12 mouse cellular contexts compared by ENCODE assay signal in genomic region chr2:157552158-157552886, GRCm38 (mm10). TPM values are rescaled to one million over a fixed set of nuclear protein-coding genes. Genes with fewer than 3 reads are reported as not detected.
DNase-seq lines count a peak whose midpoint lies in the region; ATAC-seq and TF ChIP-seq lines count a peak whose summit lies in the region.
"Had no signal": no experiment of that assay in that cellular context is flagged by ENCODE, and none has a peak within 500 bp of the region (broad histone marks: within the 10 kb centered on the region; RNA-seq: fewer than 3 reads in every experiment).

No protein-coding gene starts in this region.

- peaks cover 38% of the 10 kb centered on the region for H3K36me3 ChIP-seq in forebrain, embryonic 10.5 days (replicated peaks)
- no peaks in the 10 kb centered on the region; the same call in 1 of the 2 replicates for H3K36me3 ChIP-seq in forebrain, embryonic 11.5 days (ENCODE audit: control insufficient read depth, insufficient read depth, low read length)
- peaks cover 18% of the 10 kb centered on the region for H3K36me3 ChIP-seq in midbrain, embryonic 16.5 days (ENCODE audit: control insufficient read depth, insufficient read depth, low read length)
- peaks cover 7% of the 10 kb centered on the region; the same call in 1 of the 2 replicates for H3K36me3 ChIP-seq in midbrain, postnatal 0 days (ENCODE audit: insufficient read depth, low read length)
- peaks cover 37% of the 10 kb centered on the region for H3K36me3 ChIP-seq in limb, embryonic 10.5 days

- no peak for ATAC-seq in forebrain, embryonic 11.5 days (replicated peaks; ENCODE audit: low FRiP score)
- ATAC-seq in midbrain, embryonic 16.5 days: no peak
- no peak for ATAC-seq in midbrain, postnatal 0 days (ENCODE audit: low FRiP score)

- H3K27ac ChIP-seq in forebrain, embryonic 10.5 days: peak overlapping the region; percentile 2; the same call in 1 of the 2 replicates
- no peak overlapping the region for H3K27ac ChIP-seq in forebrain, embryonic 11.5 days (ENCODE audit: low read depth, low read length)
- H3K27ac ChIP-seq in midbrain, embryonic 16.5 days (ENCODE audit: low read length): no peak overlapping the region
- no peak overlapping the region for H3K27ac ChIP-seq in midbrain, postnatal 0 days (ENCODE audit: low read depth, low read length)
- 0 out of 2 replicates have a peak overlapping the region, but pooled peaks have one; percentile 26 for H3K27ac ChIP-seq in limb, embryonic 10.5 days
- H3K27ac ChIP-seq: macrophage; neural tube, embryonic 15.5 days had no signal

- no peak overlapping the region for H3K9ac ChIP-seq in forebrain, embryonic 11.5 days (ENCODE audit: low read length)
- 0 out of 2 replicates have a peak overlapping the region, but pooled peaks have one; percentile 23 for H3K9ac ChIP-seq in midbrain, embryonic 16.5 days (ENCODE audit: low read depth, low read length)
- H3K9ac ChIP-seq in midbrain, postnatal 0 days (replicated peaks; ENCODE audit: low read length, poor library complexity, severe bottlenecking): no peak overlapping the region; the same call in 1 of the 2 replicates
- H3K9ac ChIP-seq: neural tube, embryonic 15.5 days had no signal

- H3K4me3 ChIP-seq in forebrain, embryonic 10.5 days: no peak overlapping the region
- no peak overlapping the region for H3K4me3 ChIP-seq in forebrain, embryonic 11.5 days (ENCODE audit: low read depth, low read length)
- H3K4me3 ChIP-seq in midbrain, embryonic 16.5 days (ENCODE audit: low read depth, low read length): no peak overlapping the region
- H3K4me3 ChIP-seq in midbrain, postnatal 0 days (ENCODE audit: low read depth, low read length): no peak overlapping the region
- no peak overlapping the region for H3K4me3 ChIP-seq in limb, embryonic 10.5 days
- H3K4me3 ChIP-seq: neural tube, embryonic 15.5 days had no signal

- no peak for DNase-seq in forebrain, embryonic 10.5 days (ENCODE audit: extremely low spot score, low spot score)
- DNase-seq in forebrain, embryonic 11.5 days (ENCODE audit: low spot score): no peak
- DNase-seq in midbrain, postnatal 0 days (ENCODE audit: low spot score): no peak
- DNase-seq in limb, embryonic 10.5 days (ENCODE audit: low spot score): no peak
- DNase-seq in left cerebral cortex, adult 18-20 months (ENCODE audit: low spot score in 2 of 2): no peak
- no peak for DNase-seq in embryo, embryonic 10 days (ENCODE audit: low spot score)
- no peak for DNase-seq in frontal cortex, adult 2 months (ENCODE audit: extremely low spot score in 1 of 2, low spot score in 1 of 2)
- DNase-seq: cerebellum, adult 8-10 months had no signal

- WGBS in forebrain, embryonic 10.5 days: 86% methylated on average over 10 of the region's 10 CpGs
- 88% methylated on average over 10 of the region's 10 CpGs for WGBS in forebrain, embryonic 11.5 days
- WGBS in midbrain, embryonic 16.5 days: 77% methylated on average over 10 of the region's 10 CpGs
- 62% methylated on average over 10 of the region's 10 CpGs for WGBS in midbrain, postnatal 0 days
- WGBS in limb, embryonic 10.5 days: 86% methylated on average over 10 of the region's 10 CpGs

- no peaks in the 10 kb centered on the region for H3K9me3 ChIP-seq in forebrain, embryonic 10.5 days
- no peaks in the 10 kb centered on the region for H3K9me3 ChIP-seq in forebrain, embryonic 11.5 days (ENCODE audit: control insufficient read depth, low read length)
- H3K9me3 ChIP-seq in midbrain, embryonic 16.5 days (replicated peaks; ENCODE audit: control insufficient read depth, low read length, poor library complexity, severe bottlenecking): peaks cover 2% of the 10 kb centered on the region; the same call in 1 of the 2 replicates
- H3K9me3 ChIP-seq in midbrain, postnatal 0 days (ENCODE audit: low read length): no peaks in the 10 kb centered on the region
- no peaks in the 10 kb centered on the region for H3K9me3 ChIP-seq in limb, embryonic 10.5 days (replicated peaks)
- H3K9me3 ChIP-seq: neural tube, embryonic 15.5 days had no signal

- peaks cover 63% of the 10 kb centered on the region for H3K4me1 ChIP-seq in forebrain, embryonic 10.5 days
- no peaks in the 10 kb centered on the region for H3K4me1 ChIP-seq in forebrain, embryonic 11.5 days (replicated peaks; ENCODE audit: control insufficient read depth, insufficient read depth, low read length)
- H3K4me1 ChIP-seq in midbrain, embryonic 16.5 days (ENCODE audit: control insufficient read depth, insufficient read depth, low read length): peaks cover 10% of the 10 kb centered on the region; the same call in 1 of the 2 replicates
- no peaks in the 10 kb centered on the region; the same call in none of the 2 replicates for H3K4me1 ChIP-seq in midbrain, postnatal 0 days (ENCODE audit: insufficient read depth, low read length)
- peaks cover 67% of the 10 kb centered on the region for H3K4me1 ChIP-seq in limb, embryonic 10.5 days

- peaks cover 22% of the 10 kb centered on the region for H3K27me3 ChIP-seq in forebrain, embryonic 10.5 days (ENCODE audit: poor library complexity, severe bottlenecking)
- H3K27me3 ChIP-seq in forebrain, embryonic 11.5 days (ENCODE audit: control insufficient read depth, insufficient read depth, low read length): no peaks in the 10 kb centered on the region
- H3K27me3 ChIP-seq in midbrain, embryonic 16.5 days (ENCODE audit: control insufficient read depth, insufficient read depth, low read depth, low read length): no peaks in the 10 kb centered on the region
- H3K27me3 ChIP-seq in midbrain, postnatal 0 days (ENCODE audit: insufficient read depth, low read length): no peaks in the 10 kb centered on the region
- H3K27me3 ChIP-seq in limb, embryonic 10.5 days (ENCODE audit: low read depth, poor library complexity, severe bottlenecking): no peaks in the 10 kb centered on the region
- H3K27me3 ChIP-seq: CH12.LX; neural tube, embryonic 15.5 days had no signal

- H3K4me2 ChIP-seq in forebrain, embryonic 11.5 days (ENCODE audit: low read depth, low read length, severe bottlenecking): no peak overlapping the region
- no peak overlapping the region for H3K4me2 ChIP-seq in midbrain, embryonic 16.5 days (ENCODE audit: low read length)
- H3K4me2 ChIP-seq in midbrain, postnatal 0 days (ENCODE audit: low read depth, low read length, poor library complexity, severe bottlenecking): no peak overlapping the region
- H3K4me2 ChIP-seq: neural tube, embryonic 15.5 days had no signal

- no peak for TF ChIP-seq CTCF in midbrain, postnatal 0 days (IDR thresholded peaks at IDR 0.05)

RNA-seq across cellular contexts. Expression of gene Nnat, which starts 7.6 kb away (rescaled TPM):
- 1,904 and 2,173 TPM in 2 replicates for polyA plus RNA-seq in forebrain, embryonic 10.5 days (2016; fragmentation: Nextera tagmentation; extraction: Ambion mirVana)
- polyA plus RNA-seq in forebrain, embryonic 11.5 days (2014; fragmentation: Nextera tagmentation; extraction: Ambion mirVana): 2,785 and 3,035 TPM in 2 replicates
- 9,243 and 10,143 TPM in 2 replicates for polyA plus RNA-seq in midbrain, embryonic 16.5 days (2015; fragmentation: Nextera tagmentation; extraction: Ambion mirVana)
- total RNA-seq in midbrain, postnatal 0 days (2014; rRNA removed): 7,900 and 8,478 TPM in 2 replicates
- 8,374 and 8,478 TPM in 2 replicates for polyA plus RNA-seq in midbrain, postnatal 0 days (2015; fragmentation: Nextera tagmentation; extraction: Ambion mirVana)
- 2,112 and 2,427 TPM in 2 replicates for polyA plus RNA-seq in limb, embryonic 10.5 days (2016; fragmentation: Nextera tagmentation; extraction: Ambion mirVana)
- total RNA-seq in left cerebral cortex, adult 18-20 months (2021): 100 to 1,000 TPM; 193 to 292 TPM
- 370 and 428 TPM in 2 replicates for polyA plus RNA-seq in frontal cortex, adult 2 months (2012; rRNA removed)
- polyA plus RNA-seq: macrophage had no signal

RNA-seq across cellular contexts. Expression of gene Blcap, which starts 18.8 kb away (rescaled TPM):
- polyA plus RNA-seq in forebrain, embryonic 10.5 days (2016; fragmentation: Nextera tagmentation; extraction: Ambion mirVana): 78.7 and 82.3 TPM in 2 replicates
- 111 and 123 TPM in 2 replicates for polyA plus RNA-seq in forebrain, embryonic 11.5 days (2014; fragmentation: Nextera tagmentation; extraction: Ambion mirVana)
- 357 and 363 TPM in 2 replicates for polyA plus RNA-seq in midbrain, embryonic 16.5 days (2015; fragmentation: Nextera tagmentation; extraction: Ambion mirVana)
- total RNA-seq in midbrain, postnatal 0 days (2014; rRNA removed): 307 and 309 TPM in 2 replicates
- 394 and 397 TPM in 2 replicates for polyA plus RNA-seq in midbrain, postnatal 0 days (2015; fragmentation: Nextera tagmentation; extraction: Ambion mirVana)
- 58.0 and 66.9 TPM in 2 replicates for polyA plus RNA-seq in limb, embryonic 10.5 days (2016; fragmentation: Nextera tagmentation; extraction: Ambion mirVana)
- total RNA-seq in left cerebral cortex, adult 18-20 months (2021): 100 to 1,000 TPM; 116 to 117 TPM
- polyA plus RNA-seq in frontal cortex, adult 2 months (2012; rRNA removed): 107 and 113 TPM in 2 replicates

Comparison
In these comparisons a context has a peak if more than half of its experiments do, and no peak if none do; other contexts are left out.
1. H3K27ac ChIP-seq: peak in forebrain, embryonic 10.5 days (single experiment) and limb, embryonic 10.5 days (single experiment); none in forebrain, embryonic 11.5 days (single experiment), midbrain, embryonic 16.5 days (single experiment) and midbrain, postnatal 0 days (single experiment).